ENCODE assay signal across 9 mouse cellular contexts in the genomic region with DNA sequence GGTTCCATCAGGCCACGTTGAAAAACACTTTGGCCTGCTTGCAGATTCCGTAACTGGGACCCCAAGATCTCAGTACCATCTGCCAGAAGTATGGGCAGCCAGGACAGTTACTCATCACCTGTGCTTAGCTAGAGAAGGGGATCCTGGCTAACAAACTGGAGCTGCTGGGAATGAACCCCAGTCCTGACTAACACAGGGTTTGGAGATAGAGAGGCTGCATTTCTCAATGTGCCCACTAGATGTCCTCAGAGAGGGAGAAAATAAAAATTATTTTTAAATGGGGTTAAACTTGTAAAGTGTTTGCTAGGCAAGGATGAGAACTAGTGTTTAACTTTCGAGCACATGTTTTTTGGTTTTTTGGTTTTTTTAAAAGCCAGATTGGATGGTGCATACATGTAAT. TPM values are rescaled to one million over a fixed set of nuclear protein-coding genes. Genes with fewer than 3 reads are reported as not detected.
A peak's percentile ranks its signal among the peaks of the same experiment; 100 is the strongest.
DNase-seq lines count a peak whose midpoint lies in the region; ATAC-seq and TF ChIP-seq lines count a peak whose summit lies in the region.
"Had no signal": no experiment of that assay in that cellular context is flagged by ENCODE, and none has a peak within 500 bp of the region (broad histone marks: within the 10 kb centered on the region; RNA-seq: fewer than 3 reads in every experiment).

No protein-coding gene starts in this region.

- H3K9me3 ChIP-seq in liver, postnatal 0 days (ENCODE audit: low read length): no peaks in the 10 kb centered on the region
- H3K9me3 ChIP-seq: heart, embryonic 15.5 days had no signal

- no peaks in the 10 kb centered on the region for H3K27me3 ChIP-seq in liver, postnatal 0 days (ENCODE audit: insufficient read depth, low read length)
- H3K27me3 ChIP-seq in splenic B cell, adult 2 months (ENCODE audit: control insufficient read depth, insufficient read depth, low read length, poor library complexity, severe bottlenecking): no peaks in the 10 kb centered on the region
- H3K27me3 ChIP-seq: heart, embryonic 15.5 days had no signal

- 66% methylated on average over 3 of the region's 3 CpGs for WGBS in liver, postnatal 0 days (ENCODE audit: insufficient replicate concordance)

- 0 out of 2 replicates have a peak, but pooled peaks cover 2% of the 10 kb centered on the region for H3K4me1 ChIP-seq in liver, postnatal 0 days (ENCODE audit: insufficient read depth)
- H3K4me1 ChIP-seq: heart, embryonic 15.5 days had no signal

- peak; percentile 76 for TF ChIP-seq CTCF in liver, postnatal 0 days (IDR thresholded peaks at IDR 0.05; ENCODE audit: low read depth)

- H3K9ac ChIP-seq in liver, postnatal 0 days (replicated peaks): no peak overlapping the region
- H3K9ac ChIP-seq: heart, embryonic 15.5 days had no signal

- no peak for TF ChIP-seq EP300 in liver, postnatal 0 days (IDR thresholded peaks at IDR 0.05; ENCODE audit: low read depth)

- no peaks in the 10 kb centered on the region; the same call in none of the 2 replicates for H3K36me3 ChIP-seq in liver, postnatal 0 days (replicated peaks; ENCODE audit: insufficient read depth, low read length)
- peaks cover 2% of the 10 kb centered on the region; the same call in 1 of the 2 replicates for H3K36me3 ChIP-seq in splenic B cell, adult 2 months (ENCODE audit: control insufficient read depth, insufficient read depth, low read length, poor library complexity, severe bottlenecking)
- H3K36me3 ChIP-seq: heart, embryonic 15.5 days had no signal

- DNase-seq in cerebellum, adult 9-10 months: peak; percentile 52
- peak; percentile 35 to 47 for DNase-seq in right cerebral cortex, adult 2 months (ENCODE audit: low spot score in 2 of 2)
- no peak for DNase-seq in right cerebral cortex, postnatal 36 days (ENCODE audit: low spot score in 2 of 2)
- DNase-seq in c-Kit-positive CD71-positive TER-119-positive erythroid progenitor cells, embryonic 14.5 days (ENCODE audit: low spot score): peak; percentile 41
- peak; percentile 22 for DNase-seq in liver, postnatal 0 days
- peak; percentile 65 for DNase-seq in splenic B cell, adult 2 months (ENCODE audit: low read depth, low spot score)

- ATAC-seq in cerebellum, adult (ENCODE audit: insufficient number of reproducible peaks, low FRiP score, low TSS enrichment): no peak
- ATAC-seq in inflammation-experienced regulatory T-cells, adult 6 months: peak; percentile 72
- no peak for ATAC-seq in liver, postnatal 0 days

- H3K4me2 ChIP-seq in liver, postnatal 0 days (ENCODE audit: low read depth, low read length): no peak overlapping the region
- H3K4me2 ChIP-seq: heart, embryonic 15.5 days had no signal

- H3K27ac ChIP-seq in liver, postnatal 0 days (ENCODE audit: low read depth): no peak overlapping the region
- H3K27ac ChIP-seq: heart, embryonic 15.5 days had no signal

- no peak overlapping the region for H3K4me3 ChIP-seq in liver, postnatal 0 days (ENCODE audit: low read depth, low read length)
- H3K4me3 ChIP-seq: heart, embryonic 15.5 days had no signal

RNA-seq across cellular contexts. Expression of gene Hsd17b3, which starts 11.2 kb away (rescaled TPM):
- polyA plus RNA-seq in inflammation-experienced regulatory T-cells, adult 6 months (2017; shearing (Covaris generic)): not detected
- not detected in 2 replicates for polyA plus RNA-seq in liver, postnatal 0 days (2015; fragmentation: Nextera tagmentation; extraction: Ambion mirVana)
- polyA plus RNA-seq: heart, embryonic 15.5 days had no signal

RNA-seq across cellular contexts. Expression of gene Slc35d2, which starts 29.0 kb away (rescaled TPM):
- polyA plus RNA-seq in inflammation-experienced regulatory T-cells, adult 6 months (2017; shearing (Covaris generic)): 10 to 100 TPM; 42.2 to 65.3 (median 46.6) TPM
- polyA plus RNA-seq in liver, postnatal 0 days (2015; fragmentation: Nextera tagmentation; extraction: Ambion mirVana): 11.8 TPM in 2 replicates

RNA-seq across cellular contexts. Expression of gene Zfp367, which starts 52.8 kb away (rescaled TPM):
- 10 to 100 TPM; 11.3 to 16.4 (median 12.4) TPM for polyA plus RNA-seq in inflammation-experienced regulatory T-cells, adult 6 months (2017; shearing (Covaris generic))
- polyA plus RNA-seq in liver, postnatal 0 days (2015; fragmentation: Nextera tagmentation; extraction: Ambion mirVana): 9.8 and 11.7 TPM in 2 replicates

Comparison
In these comparisons a context has a peak if more than half of its experiments do, and no peak if none do; other contexts are left out.
1. DNase-seq: peak in cerebellum, adult 9-10 months (single experiment), right cerebral cortex, adult 2 months (2 of 2), c-Kit-positive CD71-positive TER-119-positive erythroid progenitor cells, embryonic 14.5 days (single experiment), liver, postnatal 0 days (single experiment) and splenic B cell, adult 2 months (single experiment); none in right cerebral cortex, postnatal 36 days (0 of 2).